Mouse (Mus musculus): ENCODE measurements at regions not wholly inside any gene's neighbourhood (a gene's known extent, or its start where the extent isn't known, plus 50 kb on each side); places are given as distances from the start of the nearest gene placed in this dataset.
"Not testable (repeated sequence)": the region's sequence is repeated elsewhere in the genome, so short reads cannot be mapped to it uniquely, and the experiment has no call there.

DNA sequence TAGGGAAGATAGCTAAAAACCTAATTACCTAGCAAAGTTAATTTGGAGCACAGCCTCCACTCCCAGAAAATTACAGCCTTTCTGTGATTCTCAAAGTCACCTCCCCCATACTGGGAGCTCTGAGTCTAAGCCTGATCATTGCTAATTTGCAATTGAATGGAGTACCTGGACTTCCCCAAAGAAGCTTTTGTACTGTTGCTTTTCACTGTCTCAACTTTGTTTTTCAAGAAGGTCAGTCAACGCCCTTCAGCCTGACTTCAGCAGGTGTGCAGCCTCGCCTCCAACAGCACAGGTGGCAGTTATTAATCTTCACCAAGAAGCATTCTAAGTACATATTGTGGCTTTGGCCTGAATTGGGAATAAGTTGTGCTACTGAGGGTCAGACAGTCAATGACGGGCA, 67.7 kb upstream of the Dnajc1 start:
- not testable (repeated sequence) for TF ChIP-seq POLR2A (IDR thresholded peaks at IDR 0.05; ENCODE audit: insufficient read depth, low read length); CTCF (IDR thresholded peaks at IDR 0.05; ENCODE audit: low read depth, low read length); EP300 (IDR thresholded peaks at IDR 0.05; ENCODE audit: insufficient read depth, low read depth, low read length)
